Mouse (Mus musculus) thymus, postnatal 25 days (tissue): ENCODE results near the gene Trpm3.
"Not testable (repeated sequence)": the region's sequence is repeated elsewhere in the genome, so short reads cannot be mapped to it uniquely, and the experiment has no call there.

Experiments
- DNase-seq: peaks from one replicate; pipeline ENCODE4 v3.0.0; 2022

The Trpm3 gene

DNA sequence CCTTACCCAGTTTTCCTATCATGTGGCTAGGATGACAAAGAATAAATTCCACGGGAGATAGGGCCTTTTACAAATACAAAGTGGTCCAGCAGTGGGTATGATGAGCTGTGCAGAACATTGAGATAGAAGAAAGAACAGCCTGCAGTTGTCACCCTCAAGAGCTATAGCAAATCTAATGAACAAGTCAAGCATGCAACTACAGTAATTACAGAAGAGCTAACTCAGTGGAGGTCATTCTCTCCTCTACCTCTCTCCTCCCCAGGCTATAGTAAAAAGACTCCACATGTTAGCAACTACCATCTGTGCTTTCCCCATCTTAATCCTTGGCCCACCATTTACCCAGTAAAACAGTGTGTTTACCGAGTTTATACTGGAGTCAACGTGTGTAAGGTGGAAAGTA is 629.4 kb downstream of the Trpm3 start:
- DNase-seq, result no peak

DNA sequence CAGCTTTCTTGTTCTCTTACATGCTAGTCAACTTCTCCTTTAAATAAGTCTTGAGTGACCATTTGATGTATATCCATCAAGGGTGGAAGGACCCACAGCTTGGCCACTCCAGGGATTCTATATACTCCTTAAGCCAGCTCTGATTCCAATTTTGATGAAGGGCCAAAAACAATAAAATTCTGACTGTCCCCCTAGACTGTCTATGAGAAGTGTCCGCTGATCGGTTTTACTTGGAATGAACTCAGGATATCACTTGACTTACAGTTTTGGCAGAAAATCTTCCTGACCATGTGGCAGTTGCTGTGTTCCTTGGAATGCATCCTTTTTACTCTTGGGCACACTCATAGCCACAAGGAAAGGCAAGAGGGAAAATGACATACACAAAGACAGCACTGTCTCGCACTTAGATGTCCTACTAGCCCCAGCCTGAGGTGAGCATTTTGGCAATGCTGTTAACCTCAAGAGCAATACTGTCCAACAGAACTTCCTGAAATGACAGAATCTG is 636.4 kb downstream of the Trpm3 start:
- no peak for DNase-seq

DNA sequence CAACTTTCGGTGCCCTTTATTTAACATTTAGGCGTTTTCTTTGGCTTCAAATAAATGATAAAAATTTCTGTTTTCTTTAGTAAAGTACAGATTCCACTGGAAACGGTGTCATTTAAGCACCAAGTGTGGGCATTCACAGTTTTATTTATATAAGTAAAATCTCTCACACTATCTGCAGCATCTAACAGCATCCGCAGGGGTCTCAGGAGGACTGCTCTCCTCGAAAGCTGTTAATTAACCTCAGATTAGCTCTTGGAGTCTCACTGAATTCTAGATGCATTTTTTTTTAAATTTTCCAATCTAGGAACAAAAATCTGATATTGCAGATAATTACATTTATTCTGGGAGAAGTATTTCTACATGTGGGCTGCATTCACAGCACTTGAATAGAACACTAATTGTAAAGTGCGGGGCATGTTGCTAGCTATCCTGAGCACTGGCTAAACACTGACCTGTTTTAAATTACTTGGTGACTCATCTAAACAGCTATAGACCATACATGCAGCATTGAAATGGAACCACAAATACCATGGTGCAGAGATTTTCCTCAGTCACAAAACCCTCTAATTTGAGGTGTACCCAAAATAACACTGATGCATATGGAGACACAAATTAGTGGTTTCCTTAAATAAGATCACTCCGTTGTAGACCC is 641.5 kb downstream of the Trpm3 start:
- no peak for DNase-seq

DNA sequence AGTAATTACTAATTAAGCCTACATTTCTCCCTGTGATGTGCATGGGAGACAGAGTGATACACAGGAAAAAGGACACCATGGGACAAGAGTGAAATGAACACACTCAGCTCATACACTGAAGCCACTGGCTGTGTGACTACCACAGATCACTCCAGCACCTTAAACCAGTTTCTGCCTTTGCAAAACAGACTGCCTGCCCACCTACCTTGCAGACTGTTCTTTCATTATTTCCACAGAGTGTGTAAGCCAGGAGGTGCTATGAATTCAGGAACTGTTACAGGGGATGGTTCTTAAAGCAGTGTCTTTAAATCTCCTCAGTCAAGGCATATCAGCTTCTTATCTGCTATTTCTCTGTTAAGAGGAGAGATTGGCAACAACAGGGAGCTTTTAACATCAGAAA is 642.7 kb downstream of the Trpm3 start:
- DNase-seq, result no peak

DNA sequence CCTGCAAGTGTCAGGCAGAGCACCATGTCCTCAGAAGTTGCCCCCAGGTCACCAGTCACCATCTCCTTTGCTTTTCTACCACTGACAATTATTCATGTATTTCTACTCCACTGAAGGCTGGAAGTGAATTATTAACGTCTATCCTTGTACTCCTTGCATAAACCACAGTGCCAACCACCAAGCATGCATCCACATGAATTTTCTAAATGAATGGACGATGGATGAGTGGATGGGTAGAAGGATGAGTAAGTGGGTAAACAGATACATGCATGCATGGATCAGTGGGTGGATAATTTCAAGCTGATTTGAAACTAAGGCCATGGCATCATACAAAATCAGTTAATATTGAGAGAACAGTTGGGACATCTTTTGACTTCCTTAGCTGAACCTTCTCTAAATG is 644.9 kb downstream of the Trpm3 start:
- no peak for DNase-seq

DNA sequence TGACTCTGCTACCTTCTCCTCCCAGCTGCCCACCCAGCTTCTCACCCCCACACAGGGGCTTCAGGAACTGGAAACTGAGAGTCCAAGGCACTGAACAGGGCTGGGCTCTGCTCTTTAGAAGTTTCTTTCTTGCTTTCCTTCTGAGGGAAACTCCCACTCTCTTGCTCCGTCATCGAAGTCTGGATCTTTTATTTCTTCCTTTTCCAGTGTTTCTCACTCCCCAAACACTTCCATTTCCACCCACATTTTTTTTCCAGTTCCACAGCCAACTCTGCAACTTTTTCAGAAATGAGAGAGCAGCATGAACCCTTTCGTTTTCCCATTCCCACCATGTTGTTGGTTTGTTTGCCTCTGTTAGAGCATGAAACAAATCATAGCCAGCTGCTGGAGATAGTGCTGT is 650.9 kb downstream of the Trpm3 start:
- no peak for DNase-seq

DNA sequence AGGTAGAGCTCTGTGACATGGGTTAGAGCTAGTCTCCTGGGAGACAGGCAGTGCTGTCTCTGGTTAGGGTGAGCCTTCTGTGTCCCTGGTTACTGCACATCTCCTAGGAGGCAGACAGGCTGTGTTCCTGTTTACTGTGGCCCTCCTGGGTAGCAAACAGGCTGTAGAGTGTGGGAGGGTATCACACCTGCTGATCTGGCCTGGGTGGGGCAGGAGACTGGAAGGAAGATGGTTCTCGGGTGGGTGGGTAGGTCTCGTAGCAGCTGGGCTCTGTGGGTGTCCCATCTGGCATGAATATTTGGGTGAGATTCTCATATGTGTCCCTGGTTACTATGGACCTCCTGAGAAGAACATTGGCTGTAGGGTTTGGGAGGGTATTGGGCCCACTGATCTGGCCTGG is 658.1 kb downstream of the Trpm3 start:
- DNase-seq, result no peak

DNA sequence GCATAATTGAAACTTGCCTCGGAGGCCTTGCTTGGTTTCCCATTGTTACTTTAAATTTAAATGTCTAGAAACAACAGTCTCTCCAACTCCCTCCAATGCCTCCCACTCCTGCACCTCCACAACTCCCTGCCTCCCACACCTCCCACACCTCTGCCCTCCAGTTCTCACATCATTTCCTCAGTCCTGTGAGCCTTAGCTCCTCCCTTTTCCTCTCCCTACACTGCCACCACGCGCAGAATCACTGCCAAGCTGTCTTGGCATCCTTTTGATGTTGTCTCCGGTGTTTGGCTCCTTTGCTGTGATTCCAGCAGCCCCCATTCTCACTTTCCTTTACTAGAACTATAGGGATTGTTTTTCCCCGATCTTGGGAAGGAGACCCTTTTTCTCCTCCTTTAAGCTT is 661.6 kb downstream of the Trpm3 start:
- no peak for DNase-seq

DNA sequence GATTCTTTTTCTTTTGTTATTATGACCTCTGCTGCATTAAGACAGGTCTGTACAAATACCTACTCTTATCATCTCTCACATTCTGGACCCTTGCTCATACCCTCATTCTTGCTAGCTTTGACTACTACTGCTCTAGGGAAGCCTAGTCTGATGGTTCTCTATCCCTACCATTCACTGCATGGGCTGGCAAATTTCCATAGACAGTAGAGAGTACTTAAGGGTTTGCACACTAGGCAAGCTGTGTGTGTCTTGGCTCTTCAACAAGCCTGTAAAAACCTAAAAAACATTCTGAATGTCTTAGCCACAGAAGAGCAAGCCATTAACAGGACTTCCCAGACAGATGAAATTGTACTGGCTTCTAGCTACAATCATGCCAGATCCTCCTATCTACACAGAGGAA is 664.5 kb downstream of the Trpm3 start:
- no peak for DNase-seq

DNA sequence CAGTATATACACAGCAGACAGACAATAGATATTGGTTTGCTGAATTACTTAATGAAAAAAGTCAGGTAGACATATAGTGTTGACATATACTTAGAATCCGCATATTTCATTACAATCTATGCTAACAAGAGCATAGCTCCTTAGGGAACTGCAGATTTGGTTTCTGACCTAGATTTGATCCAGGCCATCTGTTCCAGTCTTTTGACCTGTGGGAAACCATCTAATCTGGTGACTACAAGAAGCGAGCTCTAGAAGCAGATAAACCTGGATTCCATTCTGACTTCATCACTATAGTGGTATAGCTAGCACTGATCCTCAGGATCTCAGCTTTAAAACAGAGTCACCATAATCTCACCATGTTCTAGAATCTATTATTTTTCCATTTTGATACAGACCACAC is 665.5 kb downstream of the Trpm3 start:
- DNase-seq, result no peak

DNA sequence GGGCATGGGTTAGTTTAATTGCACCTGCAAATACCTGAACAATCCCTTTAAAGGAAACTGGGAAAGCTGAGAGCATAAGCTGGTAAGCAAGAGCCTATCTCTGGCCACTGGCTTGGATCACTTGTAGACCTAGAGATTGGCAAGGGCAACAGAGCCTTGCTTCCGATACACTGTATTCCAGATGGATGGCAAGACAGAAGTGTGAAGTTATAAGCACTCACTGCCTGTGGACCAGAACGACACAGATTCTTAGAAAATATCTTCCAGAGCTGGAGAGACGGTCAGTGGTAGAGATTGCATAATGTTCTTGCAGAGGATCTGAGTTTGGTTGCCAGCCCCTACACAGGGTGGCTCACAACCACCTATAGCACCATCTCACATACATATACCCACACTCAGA is 671.4 kb downstream of the Trpm3 start:
- no peak for DNase-seq

DNA sequence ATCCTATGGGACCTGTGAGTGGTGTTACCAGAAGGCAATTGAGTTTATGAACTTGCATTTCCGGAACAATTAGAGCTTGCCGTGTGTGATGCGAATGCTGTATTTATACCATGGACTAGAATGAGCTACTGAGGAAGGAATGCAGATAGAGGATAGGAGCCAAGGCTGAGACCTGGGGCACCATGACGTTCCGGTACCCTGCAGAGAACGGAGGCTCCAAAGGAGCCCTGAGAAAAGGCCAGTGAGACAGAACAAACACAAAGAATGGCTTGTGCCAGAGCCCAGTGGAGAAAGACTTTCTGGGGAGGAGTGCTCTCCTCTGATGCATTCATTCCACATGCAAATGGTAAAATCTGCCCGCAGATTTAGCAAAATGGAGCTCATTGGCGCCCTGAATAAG is 682.9 kb downstream of the Trpm3 start:
- no peak for DNase-seq

DNA sequence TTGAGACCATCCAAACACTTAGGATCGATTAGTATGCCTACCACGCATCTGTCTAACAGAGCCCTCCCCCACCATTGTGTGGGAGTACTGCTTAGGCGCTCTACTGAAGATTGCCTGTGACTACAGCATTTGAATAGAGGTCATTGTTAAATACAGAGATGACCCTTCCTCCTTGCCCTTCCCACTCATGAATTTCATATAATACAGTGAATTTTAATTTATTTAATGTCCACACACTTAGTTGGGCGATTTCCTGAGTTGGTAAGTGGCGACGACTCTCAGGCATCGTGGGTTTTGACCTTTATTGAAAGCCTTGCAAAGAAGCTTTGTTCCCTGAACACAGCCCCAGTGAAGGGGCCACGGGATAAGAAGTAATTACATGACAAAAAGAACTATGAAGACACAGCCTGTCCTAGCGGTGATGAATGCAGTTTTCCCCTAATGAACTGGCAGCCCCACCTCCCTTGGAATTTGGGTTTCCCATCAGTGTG is 684.7 kb downstream of the Trpm3 start:
- DNase-seq, result no peak

DNA sequence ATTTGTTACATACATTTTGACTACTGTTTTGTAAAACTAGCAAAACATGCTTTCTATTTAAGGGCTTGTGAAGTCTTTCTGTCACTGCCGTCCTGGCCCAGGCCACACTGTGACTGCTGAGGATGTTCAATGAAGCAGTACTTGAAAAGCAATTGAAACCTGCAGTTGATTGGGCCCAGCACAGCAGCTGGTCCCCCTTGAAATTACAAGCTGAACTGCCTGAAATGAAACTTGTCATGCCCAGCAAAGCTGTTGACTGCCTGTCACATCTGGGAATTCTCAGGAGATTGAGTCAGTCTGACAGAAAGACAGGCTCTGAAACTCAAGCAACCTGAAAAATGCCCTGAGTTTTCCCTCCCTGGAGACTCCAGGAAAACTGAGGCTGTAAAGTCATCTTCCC is 687.0 kb downstream of the Trpm3 start:
- DNase-seq, result no peak

DNA sequence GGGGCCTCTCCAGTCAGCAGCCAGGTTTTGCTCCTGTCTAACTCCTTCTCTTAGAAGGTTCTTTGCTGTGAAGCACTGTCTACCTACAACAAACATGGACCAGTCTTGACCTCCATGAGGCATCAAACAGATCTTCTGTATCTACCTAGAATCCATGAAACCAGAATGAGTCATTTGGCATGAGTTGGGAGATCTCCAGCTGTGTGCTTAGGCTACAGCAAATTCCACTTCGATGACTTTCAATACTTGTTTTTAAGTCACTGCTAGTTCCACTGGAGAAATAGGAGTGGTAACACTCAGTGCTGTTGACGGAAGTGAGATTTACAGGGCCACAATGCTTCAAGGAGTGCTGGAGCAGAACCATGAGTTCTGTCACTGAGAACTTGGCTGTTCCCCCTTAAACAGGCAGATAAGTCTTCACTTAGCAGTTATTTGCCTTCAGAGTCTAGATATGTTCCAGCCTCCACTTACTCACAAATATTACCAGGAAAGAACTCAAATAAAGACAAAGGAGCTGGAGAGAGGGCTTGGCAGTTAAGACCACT is 689.4 kb downstream of the Trpm3 start:
- no peak for DNase-seq

DNA sequence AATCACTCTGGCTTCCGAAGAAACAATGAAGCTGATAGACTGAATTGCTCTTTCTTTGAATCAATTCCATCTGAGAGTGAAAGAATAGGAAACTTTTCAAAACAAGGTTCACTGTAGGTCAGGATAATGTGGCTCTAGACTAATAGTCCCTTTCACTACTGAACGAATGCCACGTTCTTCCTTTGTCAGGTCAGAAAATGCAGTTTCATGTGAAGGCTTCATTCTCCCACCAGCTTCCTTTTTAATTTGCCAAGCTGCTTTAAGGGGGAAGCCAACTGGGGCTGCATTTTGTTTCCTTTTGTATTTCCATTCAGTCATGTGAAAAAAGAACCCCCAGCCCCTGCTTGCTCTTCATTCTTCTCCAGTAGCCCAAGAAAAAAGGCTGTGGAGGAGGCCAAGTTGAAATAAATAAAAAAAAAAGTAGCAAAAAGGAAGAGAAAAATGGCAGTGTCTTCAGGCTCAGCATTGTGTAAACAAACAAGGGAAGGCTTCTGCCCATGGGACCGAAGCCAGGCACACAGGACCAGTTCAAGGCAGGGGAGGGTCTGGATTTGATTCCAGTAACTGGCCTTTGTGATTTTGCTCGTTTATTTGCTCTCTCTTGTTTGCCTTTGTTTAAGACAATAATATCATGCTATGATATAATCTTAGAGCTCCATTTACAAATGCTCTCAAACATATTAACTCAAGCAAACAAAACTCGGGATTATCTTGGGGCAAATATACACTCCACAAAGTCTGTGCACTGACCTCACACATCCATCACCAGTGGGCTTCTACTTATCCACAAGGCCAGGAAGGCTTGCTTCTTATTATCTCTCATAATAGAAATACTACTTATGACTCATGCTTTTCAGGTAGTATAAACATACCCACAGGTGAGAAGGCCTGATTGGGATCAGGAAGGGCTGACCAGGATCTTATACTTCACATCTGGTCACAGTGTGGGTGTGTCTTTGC is 702.5 kb downstream of the Trpm3 start:
- no peak for DNase-seq

DNA sequence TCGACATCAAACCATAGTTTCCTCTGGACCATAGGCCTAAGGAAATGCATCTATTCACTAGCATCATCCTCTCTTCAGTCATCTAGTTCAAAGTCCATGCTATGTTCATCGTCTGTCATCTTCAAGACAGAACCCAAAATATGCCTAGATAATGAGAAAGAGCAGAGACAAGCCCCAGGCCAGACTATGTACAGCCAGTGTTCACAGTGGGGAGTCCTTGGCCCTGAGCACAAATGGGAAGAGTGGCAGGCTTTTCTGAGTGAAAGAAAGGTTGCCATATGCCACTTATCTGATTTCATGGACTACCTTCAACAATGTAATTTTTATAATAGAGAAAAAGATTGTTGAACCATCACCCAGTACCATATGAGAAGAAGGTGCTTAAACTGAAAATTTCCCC is 703.9 kb downstream of the Trpm3 start:
- no peak for DNase-seq

DNA sequence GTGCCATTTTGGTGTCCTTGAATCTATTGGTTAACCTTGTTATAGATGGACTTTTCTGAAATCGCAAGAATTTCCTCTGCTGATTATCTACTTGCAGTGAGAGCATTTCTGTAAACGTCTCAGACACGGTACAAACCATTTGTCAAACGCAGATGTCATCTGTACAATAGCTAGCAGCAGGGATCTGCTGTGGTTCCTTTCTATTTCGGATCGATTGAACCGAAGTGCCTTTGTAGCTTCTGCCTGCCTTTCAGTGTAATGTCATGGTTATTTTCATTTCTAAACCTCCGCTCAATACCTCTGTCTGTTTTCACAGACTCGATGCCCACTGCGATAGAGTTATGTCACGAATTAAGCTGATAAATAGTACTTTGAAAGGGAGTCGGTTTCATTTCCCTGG is 708.9 kb downstream of the Trpm3 start:
- DNase-seq, result no peak

DNA sequence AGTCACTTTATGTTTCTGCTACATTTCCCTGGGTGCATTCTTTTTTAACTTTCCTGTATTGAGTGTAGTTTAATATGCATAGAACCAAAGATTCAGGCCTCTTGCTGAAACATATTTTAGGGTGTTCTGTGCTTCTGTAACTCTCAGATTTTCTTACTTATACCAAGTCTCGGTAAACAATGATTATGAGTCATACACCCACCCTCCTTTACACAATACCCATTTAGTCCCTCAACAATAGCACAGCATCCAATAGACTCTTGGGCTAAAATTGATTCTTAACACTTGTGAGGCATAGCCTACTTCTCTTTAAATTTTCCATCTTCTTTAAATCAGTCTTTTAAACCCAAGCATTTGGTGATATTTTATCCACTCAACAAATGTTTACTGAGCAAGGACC is 709.4 kb downstream of the Trpm3 start:
- DNase-seq, result no peak

DNA sequence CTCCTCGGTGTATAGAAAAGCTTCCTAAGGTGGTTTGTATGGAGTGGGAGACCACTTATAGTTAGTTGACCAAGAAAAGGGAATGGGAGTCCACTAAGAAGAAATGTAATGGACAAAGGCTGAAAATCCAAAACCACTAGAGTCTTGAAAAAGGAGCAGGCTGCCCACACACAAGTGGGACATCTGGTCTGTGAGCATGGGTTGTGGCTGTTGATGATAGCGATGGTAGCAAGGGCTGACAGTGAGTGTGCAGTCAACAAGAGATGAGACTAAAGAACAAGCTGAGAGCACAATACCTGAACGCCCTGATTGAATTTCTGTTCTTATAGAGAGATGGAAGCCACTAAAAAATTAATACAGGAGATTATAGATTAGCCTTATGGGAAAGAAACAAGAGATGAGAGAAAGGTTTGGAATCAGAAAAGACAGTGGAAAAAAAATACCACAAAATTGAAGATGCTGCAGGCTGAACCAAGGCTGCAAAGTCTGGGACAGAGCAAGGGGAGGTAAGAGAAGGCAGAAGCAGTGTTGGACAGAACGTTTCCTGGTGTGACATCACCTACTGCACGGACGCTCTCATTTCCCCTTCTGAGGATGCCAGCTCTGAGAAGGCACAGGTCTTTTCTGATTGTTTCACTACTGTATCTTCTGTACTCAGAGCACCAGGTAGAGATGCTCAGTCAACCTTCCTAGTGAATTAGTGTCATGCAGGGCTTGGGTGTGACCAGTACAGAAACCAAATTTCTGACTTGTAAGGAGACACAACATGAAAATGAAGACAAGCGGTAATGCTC is 710.1 kb downstream of the Trpm3 start:
- no peak for DNase-seq

DNA sequence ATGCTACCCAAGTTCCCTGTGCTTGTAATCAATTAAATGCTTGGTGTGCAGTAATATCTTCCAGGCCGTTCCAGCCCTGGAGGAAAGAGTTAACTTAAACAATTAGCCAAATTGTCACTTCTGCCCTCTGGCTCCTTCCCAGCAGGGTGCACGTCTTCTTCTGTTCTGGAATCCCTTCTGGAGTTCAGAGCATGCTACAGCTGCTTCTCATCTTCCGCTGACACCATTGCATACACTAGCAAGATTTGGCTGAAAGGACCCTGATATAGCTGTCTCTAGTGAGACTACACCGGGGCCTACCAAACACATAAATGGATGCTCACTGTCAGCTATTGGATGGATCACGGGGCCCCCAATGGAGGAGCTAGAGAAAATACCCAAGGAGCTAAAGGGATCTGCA is 712.6 kb downstream of the Trpm3 start:
- not testable (repeated sequence) for DNase-seq

DNA sequence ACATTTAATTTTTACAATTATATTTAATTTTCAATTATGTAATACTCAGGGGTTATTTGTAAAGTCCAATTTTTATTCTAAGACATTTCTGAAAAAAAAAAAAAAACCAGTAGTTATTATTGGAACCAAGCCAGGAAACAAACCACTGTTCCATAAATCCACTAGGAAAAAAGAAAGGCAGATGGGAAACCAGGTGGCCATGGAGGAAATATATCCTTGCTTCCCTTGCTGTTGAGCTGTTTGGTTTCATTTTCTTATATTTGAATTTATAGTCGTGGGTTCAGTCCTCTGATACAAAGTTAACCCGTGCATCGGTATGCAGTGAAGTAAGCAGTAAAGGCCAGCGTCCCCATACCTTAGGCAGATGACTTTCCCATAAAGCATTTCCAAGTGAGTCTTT is 720.8 kb downstream of the Trpm3 start:
- DNase-seq, result no peak

DNA sequence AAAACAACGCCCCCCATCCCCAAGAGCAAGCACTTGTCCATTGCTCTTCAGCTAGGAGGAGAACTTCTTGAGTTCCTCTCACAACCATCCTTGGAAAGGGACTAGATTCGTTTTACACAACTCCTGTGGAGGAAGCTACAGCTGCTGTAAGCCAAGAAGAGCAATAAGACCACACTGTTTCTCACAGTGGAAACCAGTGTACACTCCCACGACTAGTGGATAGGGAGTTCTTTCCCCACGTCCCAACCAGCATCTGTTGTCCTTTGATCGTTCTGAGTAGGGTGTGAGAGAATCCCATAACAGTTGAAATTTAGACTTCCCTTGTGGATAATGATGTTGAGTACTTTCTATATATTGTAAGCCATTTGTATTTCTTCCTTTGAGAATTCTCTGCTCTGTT is 728.6 kb downstream of the Trpm3 start:
- no peak for DNase-seq
